Mouse (Mus musculus) neural tube, postnatal 0 days (tissue): ENCODE measurements around the gene Tmprss2. TPM values are rescaled to one million over a fixed set of nuclear protein-coding genes. Genes with fewer than 3 reads are reported as not detected.

Experiments
- polyA plus RNA-seq: library from polyadenylated mRNA; unstranded; fragments of >200 nt; fragmentation: Nextera tagmentation; extraction: Ambion mirVana; gene quantifications from 2 replicates; pipeline ENCODE4 v1.2.1, GENCODE M21; 2015

Gene Tmprss2
- polyA plus RNA-seq, result 0.12 TPM in 1 of 2 replicates, not detected in the other

DNA sequence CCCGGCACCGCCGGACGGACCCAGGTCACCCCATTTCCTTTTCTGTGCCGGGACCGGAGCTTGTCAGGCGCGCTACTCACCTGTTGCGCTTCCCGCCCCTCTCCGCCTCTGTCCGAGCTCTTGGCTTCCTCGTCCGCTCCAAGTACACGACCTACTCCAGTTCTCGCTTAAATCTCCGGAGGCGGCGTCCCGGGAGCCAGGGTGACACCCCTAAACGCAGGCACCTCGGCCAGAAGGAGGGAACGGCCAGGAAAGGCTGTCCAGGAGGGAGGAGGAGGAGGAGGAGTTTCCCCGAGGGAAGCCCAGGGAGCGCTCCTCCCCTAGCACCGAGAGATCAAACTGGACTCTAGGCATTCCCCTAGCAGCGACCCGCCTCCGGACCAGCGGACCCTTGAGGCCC lies at the start of gene Tmprss2:
Tmprss2 (minus strand) TSS at position 257 of the 400 bp plus-strand sequence.

Other genes with a start within 250 kb of the Tmprss2 start
- 0.08 and 0.26 TPM in 2 replicates for gene Mx1, start 148.3 kb downstream of the Tmprss2 start, polyA plus RNA-seq
- gene Fam3b, start 96.4 kb downstream of the Tmprss2 start, polyA plus RNA-seq, result not detected in 2 replicates
- gene Ripk4, start 152.6 kb upstream of the Tmprss2 start, polyA plus RNA-seq, result 0.14 and 0.17 TPM in 2 replicates
- 4.2 and 5.7 TPM in 2 replicates for gene Prdm15, start 240.7 kb upstream of the Tmprss2 start, polyA plus RNA-seq